8 mouse cellular contexts compared by ENCODE assay signal in genomic region chr7:138398182-138398793, GRCm38 (mm10). TPM values are rescaled to one million over a fixed set of nuclear protein-coding genes. Genes with fewer than 3 reads are reported as not detected.
DNase-seq lines count a peak whose midpoint lies in the region; ATAC-seq and TF ChIP-seq lines count a peak whose summit lies in the region.

No protein-coding gene starts in this region.

- no peaks in the 10 kb centered on the region for H3K36me3 ChIP-seq in intestine, embryonic 14.5 days (ENCODE audit: control insufficient read depth, insufficient read depth, low read length)
- H3K36me3 ChIP-seq in midbrain, embryonic 10.5 days = no peaks in the 10 kb centered on the region
- H3K36me3 ChIP-seq in stomach, embryonic 14.5 days (ENCODE audit: control insufficient read depth, insufficient read depth, low read length) = no peaks in the 10 kb centered on the region

- DNase-seq in adrenal gland, postnatal 10 days = peak; percentile 61
- DNase-seq in cerebellum, postnatal 10 days = peak; percentile 98 to 99
- DNase-seq in frontal cortex, postnatal 14 days (ENCODE audit: low spot score in 2 of 2) = peak; percentile 42 to 70
- DNase-seq in intestine, embryonic 14.5 days (ENCODE audit: low spot score) = peak; percentile 82
- peak; percentile 72 to 77 for DNase-seq in left cerebral cortex, adult 2 months (ENCODE audit: extremely low spot score in 1 of 2, low spot score in 2 of 2)
- DNase-seq in midbrain, embryonic 10.5 days (ENCODE audit: low spot score) = peak; percentile 84

- H3K27me3 ChIP-seq in intestine, embryonic 14.5 days (replicated peaks; ENCODE audit: control insufficient read depth, insufficient read depth, low read length) = peaks cover 45% of the 10 kb centered on the region
- H3K27me3 ChIP-seq in midbrain, embryonic 10.5 days (ENCODE audit: low read depth, poor library complexity, severe bottlenecking) = peaks cover 49% of the 10 kb centered on the region
- peaks cover 19% of the 10 kb centered on the region for H3K27me3 ChIP-seq in stomach, embryonic 14.5 days (ENCODE audit: control insufficient read depth, insufficient read depth, low read length)

- H3K9me3 ChIP-seq in intestine, embryonic 14.5 days (ENCODE audit: control insufficient read depth, low read length) = no peaks in the 10 kb centered on the region
- H3K9me3 ChIP-seq in midbrain, embryonic 10.5 days (replicated peaks) = no peaks in the 10 kb centered on the region
- H3K9me3 ChIP-seq in stomach, embryonic 14.5 days (ENCODE audit: control insufficient read depth, low read depth, low read length) = no peaks in the 10 kb centered on the region

- peaks cover 8% of the 10 kb centered on the region for H3K4me1 ChIP-seq in intestine, embryonic 14.5 days (replicated peaks; ENCODE audit: control insufficient read depth, insufficient read depth, low read length)
- H3K4me1 ChIP-seq in midbrain, embryonic 10.5 days = peaks cover 22% of the 10 kb centered on the region
- peaks cover 3% of the 10 kb centered on the region; the same call in 1 of the 2 replicates for H3K4me1 ChIP-seq in stomach, embryonic 14.5 days (ENCODE audit: control insufficient read depth, insufficient read depth, low read length)

- no peak overlapping the region for H3K27ac ChIP-seq in intestine, embryonic 14.5 days (ENCODE audit: low read depth)
- H3K27ac ChIP-seq in left cerebral cortex, adult 2 months = peak overlapping the region; percentile 25; the same call in 1 of the 2 replicates
- peak overlapping the region; percentile 75 for H3K27ac ChIP-seq in midbrain, embryonic 10.5 days (replicated peaks)
- no peak overlapping the region for H3K27ac ChIP-seq in stomach, embryonic 14.5 days (ENCODE audit: low read length)

- intact Hi-C loops in left cerebral cortex, adult 2 months (cut with DNase I) = no loop called here

- ATAC-seq in intestine, embryonic 14.5 days (replicated peaks; ENCODE audit: low FRiP score, low TSS enrichment, low read depth) = 0 out of 2 replicates have a peak, but pooled peaks have one; percentile 47
- peak; percentile 46; the same call in 1 of the 2 replicates for ATAC-seq in stomach, embryonic 14.5 days (ENCODE audit: insufficient number of reproducible peaks, insufficient read depth, low FRiP score, low read depth)
- no peak for ATAC-seq in monocyte, adult 5-6 weeks (replicated peaks; ENCODE audit: insufficient number of reproducible peaks, low FRiP score, low TSS enrichment, poor library complexity, severe bottlenecking)

- H3K4me3 ChIP-seq in intestine, embryonic 14.5 days (ENCODE audit: low read depth, low read length) = peak overlapping the region; percentile 42; the same call in 1 of the 2 replicates
- H3K4me3 ChIP-seq in left cerebral cortex, adult 2 months = peak overlapping the region; percentile 54
- peak overlapping the region; percentile 75 for H3K4me3 ChIP-seq in midbrain, embryonic 10.5 days
- H3K4me3 ChIP-seq in stomach, embryonic 14.5 days (ENCODE audit: low read depth, low read length) = peak overlapping the region; percentile 43

- peak; percentile 77 for TF ChIP-seq CTCF in left cerebral cortex, adult 2 months (IDR thresholded peaks at IDR 0.05)

- peak overlapping the region; percentile 91 for H3K4me2 ChIP-seq in intestine, embryonic 14.5 days (ENCODE audit: low read length)
- H3K4me2 ChIP-seq in stomach, embryonic 14.5 days (replicated peaks; ENCODE audit: low read depth, low read length) = peak overlapping the region; percentile 99

- WGBS in intestine, embryonic 14.5 days = 1% methylated on average over 21 of the region's 21 CpGs
- 2% methylated on average over 21 of the region's 21 CpGs for WGBS in midbrain, embryonic 10.5 days
- 2% methylated on average over 21 of the region's 21 CpGs for WGBS in stomach, embryonic 14.5 days

- H3K9ac ChIP-seq in intestine, embryonic 14.5 days (ENCODE audit: low read length) = no peak overlapping the region
- no peak overlapping the region for H3K9ac ChIP-seq in stomach, embryonic 14.5 days (replicated peaks; ENCODE audit: low read depth, low read length)

RNA-seq across cellular contexts. Expression of gene Tcerg1l, which starts 0.8 kb away (rescaled TPM):
- total RNA-seq in adrenal gland, postnatal 10 days (2021) = under 1 TPM; 0.67 to 0.78 TPM
- 0.55 and 0.78 TPM in 2 replicates for polyA plus RNA-seq in intestine, embryonic 14.5 days (2014; fragmentation: Nextera tagmentation; extraction: Ambion mirVana)
- 10 to 100 TPM; 12.8 TPM for total RNA-seq in left cerebral cortex, adult 2 months (2021)
- 2.1 and 2.6 TPM in 2 replicates for polyA plus RNA-seq in midbrain, embryonic 10.5 days (2016; fragmentation: Nextera tagmentation; extraction: Ambion mirVana)
- 0.90 and 0.93 TPM in 2 replicates for polyA plus RNA-seq in stomach, embryonic 14.5 days (2014; fragmentation: Nextera tagmentation; extraction: Ambion mirVana)
- not detected in 3 replicates for total RNA-seq in monocyte, adult 5-6 weeks (2017)

Comparison
In these comparisons a context has a peak if more than half of its experiments do, and no peak if none do; other contexts are left out.
1. H3K27ac ChIP-seq: peak in left cerebral cortex, adult 2 months (single experiment) and midbrain, embryonic 10.5 days (single experiment); none in intestine, embryonic 14.5 days (single experiment) and stomach, embryonic 14.5 days (single experiment).
2. RNA of gene Tcerg1l, which starts 0.8 kb away (total RNA-seq): 12.8 TPM in left cerebral cortex, adult 2 months; 0.67 to 0.78 TPM in adrenal gland, postnatal 10 days and not detected in monocyte, adult 5-6 weeks; every median in the first group is over 4 times any median in the second.
3. Peak in every context shown above with its lines, with median percentiles within 50 percentile points of each other: DNase-seq and H3K4me3 ChIP-seq.